Mouse (Mus musculus) heart, postnatal 0 days (tissue): ENCODE data around the gene Senp3.

Experiments
- CTCF ChIP-seq: IDR thresholded peaks from 2 replicates; pipeline ENCODE4 v1.5.1; 2016; ENCODE audit warnings: antibody characterized with exemption, control low read depth, low read depth
- EP300 ChIP-seq: IDR thresholded peaks from 2 replicates; pipeline ENCODE4 v1.6.1; 2016; ENCODE audit warnings: antibody characterized with exemption, low read depth

DNA sequence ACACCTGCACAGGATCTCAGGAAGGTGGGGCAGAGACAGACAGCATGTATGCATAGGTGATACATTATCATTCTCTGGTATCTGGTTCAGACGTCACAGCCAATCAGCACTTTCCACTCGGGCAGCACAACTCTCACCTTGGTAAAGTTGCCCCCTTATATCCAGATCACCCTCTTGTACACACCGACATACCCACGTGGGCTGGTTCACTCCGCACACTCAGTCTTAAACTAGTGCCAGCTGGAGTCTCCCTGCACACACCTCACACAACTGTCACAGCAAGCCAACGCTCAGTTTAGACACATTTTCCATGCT, 13.1 kb upstream of the Senp3 start:
- TF ChIP-seq CTCF (no peak), EP300 (no peak)
